In genomic region chr11:35437510-35437909, GRCm38 (mm10) we compare ENCODE assay signal across 24 mouse cellular contexts.
DNase-seq lines count a peak whose midpoint lies in the region; ATAC-seq and TF ChIP-seq lines count a peak whose summit lies in the region.
"Had no signal": no experiment of that assay in that cellular context is flagged by ENCODE, and none has a peak within 500 bp of the region (broad histone marks: within the 10 kb centered on the region; RNA-seq: fewer than 3 reads in every experiment).

No protein-coding gene starts in this region.

- H3K4me3 ChIP-seq in embryonic facial prominence, embryonic 10.5 days, result no peak overlapping the region
- no peak overlapping the region for H3K4me3 ChIP-seq in embryonic facial prominence, embryonic 11.5 days (ENCODE audit: low read depth, low read length)
- H3K4me3 ChIP-seq in limb, embryonic 11.5 days (ENCODE audit: low read depth, low read length), result no peak overlapping the region
- H3K4me3 ChIP-seq in limb, embryonic 13.5 days, result no peak overlapping the region
- H3K4me3 ChIP-seq in intestine, embryonic 16.5 days (ENCODE audit: low read length), result no peak overlapping the region
- H3K4me3 ChIP-seq in lung, adult 2 months (replicated peaks; ENCODE audit: extremely low read depth, low read depth, low read length), result no peak overlapping the region
- H3K4me3 ChIP-seq in forebrain, embryonic 16.5 days (replicated peaks; ENCODE audit: low read length), result no peak overlapping the region
- no peak overlapping the region for H3K4me3 ChIP-seq in kidney, embryonic 16.5 days (ENCODE audit: low read length)
- H3K4me3 ChIP-seq: embryonic facial prominence, embryonic 12.5 days; forebrain, embryonic 13.5 days; forebrain, embryonic 15.5 days had no signal

- ATAC-seq in embryonic facial prominence, embryonic 11.5 days (replicated peaks; ENCODE audit: insufficient number of reproducible peaks, low FRiP score, low TSS enrichment, low read depth), result no peak
- ATAC-seq in limb, embryonic 11.5 days (ENCODE audit: insufficient number of reproducible peaks, low FRiP score, low TSS enrichment, low read depth), result no peak
- peak; percentile 42; the same call in 1 of the 2 replicates for ATAC-seq in limb, embryonic 13.5 days (ENCODE audit: low FRiP score, low read depth)
- ATAC-seq in intestine, embryonic 16.5 days, result no peak
- ATAC-seq in forebrain, embryonic 16.5 days, result no peak
- ATAC-seq in kidney, embryonic 16.5 days (ENCODE audit: low FRiP score, low TSS enrichment), result no peak
- ATAC-seq: activated CD4-positive, CD25-positive, alpha-beta regulatory T cell, adult 4 months; CD4-positive, CD25-positive, alpha-beta regulatory T cell, adult 4 months; forebrain, embryonic 13.5 days; forebrain, embryonic 15.5 days; Patski had no signal

- peaks cover 14% of the 10 kb centered on the region for H3K4me1 ChIP-seq in embryonic facial prominence, embryonic 10.5 days
- no peaks in the 10 kb centered on the region for H3K4me1 ChIP-seq in embryonic facial prominence, embryonic 11.5 days (ENCODE audit: control insufficient read depth, insufficient read depth, low read length)
- peaks cover 9% of the 10 kb centered on the region for H3K4me1 ChIP-seq in limb, embryonic 11.5 days (ENCODE audit: control insufficient read depth, insufficient read depth, low read length)
- H3K4me1 ChIP-seq in limb, embryonic 13.5 days, result peaks cover 41% of the 10 kb centered on the region
- no peaks in the 10 kb centered on the region for H3K4me1 ChIP-seq in intestine, embryonic 16.5 days (ENCODE audit: control insufficient read depth, insufficient read depth, low read length)
- H3K4me1 ChIP-seq in lung, adult 2 months (ENCODE audit: control insufficient read depth, insufficient read depth, low read length), result no peaks in the 10 kb centered on the region
- peaks cover 13% of the 10 kb centered on the region for H3K4me1 ChIP-seq in forebrain, embryonic 16.5 days (replicated peaks; ENCODE audit: control insufficient read depth, insufficient read depth, low read length)
- H3K4me1 ChIP-seq in kidney, embryonic 16.5 days (ENCODE audit: insufficient read depth, low read length), result no peaks in the 10 kb centered on the region

- H3K4me2 ChIP-seq in embryonic facial prominence, embryonic 11.5 days (ENCODE audit: low read depth, low read length), result no peak overlapping the region
- no peak overlapping the region for H3K4me2 ChIP-seq in limb, embryonic 11.5 days (ENCODE audit: low read depth, severe bottlenecking)
- no peak overlapping the region for H3K4me2 ChIP-seq in limb, embryonic 13.5 days (replicated peaks)
- H3K4me2 ChIP-seq in intestine, embryonic 16.5 days (ENCODE audit: low read depth, low read length), result no peak overlapping the region
- no peak overlapping the region for H3K4me2 ChIP-seq in forebrain, embryonic 16.5 days (ENCODE audit: low read length)
- no peak overlapping the region for H3K4me2 ChIP-seq in kidney, embryonic 16.5 days (replicated peaks; ENCODE audit: low read depth, low read length)
- H3K4me2 ChIP-seq: embryonic facial prominence, embryonic 12.5 days; forebrain, embryonic 13.5 days; forebrain, embryonic 15.5 days had no signal

- no peak for TF ChIP-seq POLR2A in lung, adult 2 months (IDR thresholded peaks at IDR 0.05; ENCODE audit: borderline replicate concordance, extremely low read depth, low read depth, low read length)

- no peak overlapping the region for H3K9ac ChIP-seq in embryonic facial prominence, embryonic 11.5 days (replicated peaks; ENCODE audit: low read length)
- no peak overlapping the region for H3K9ac ChIP-seq in limb, embryonic 11.5 days (ENCODE audit: low read length)
- no peak overlapping the region for H3K9ac ChIP-seq in limb, embryonic 13.5 days
- no peak overlapping the region for H3K9ac ChIP-seq in intestine, embryonic 16.5 days (ENCODE audit: low read depth, low read length)
- no peak overlapping the region for H3K9ac ChIP-seq in forebrain, embryonic 16.5 days (replicated peaks; ENCODE audit: low read depth, low read length)
- H3K9ac ChIP-seq in kidney, embryonic 16.5 days (replicated peaks; ENCODE audit: low read length), result no peak overlapping the region
- H3K9ac ChIP-seq: embryonic facial prominence, embryonic 12.5 days; forebrain, embryonic 13.5 days; forebrain, embryonic 15.5 days had no signal

- H3K27ac ChIP-seq in embryonic facial prominence, embryonic 10.5 days (replicated peaks), result 0 out of 2 replicates have a peak overlapping the region, but pooled peaks have one; percentile 24
- no peak overlapping the region for H3K27ac ChIP-seq in embryonic facial prominence, embryonic 11.5 days (replicated peaks; ENCODE audit: low read depth, low read length)
- H3K27ac ChIP-seq in limb, embryonic 11.5 days (replicated peaks; ENCODE audit: low read depth, low read length), result peak overlapping the region; percentile 32; the same call in 1 of the 2 replicates
- H3K27ac ChIP-seq in limb, embryonic 13.5 days, result peak overlapping the region; percentile 64
- H3K27ac ChIP-seq in intestine, embryonic 16.5 days (ENCODE audit: low read length), result no peak overlapping the region
- H3K27ac ChIP-seq in forebrain, embryonic 16.5 days (ENCODE audit: low read length), result no peak overlapping the region
- no peak overlapping the region for H3K27ac ChIP-seq in kidney, embryonic 16.5 days (ENCODE audit: low read length)
- H3K27ac ChIP-seq: embryonic facial prominence, embryonic 12.5 days; forebrain, embryonic 13.5 days; forebrain, embryonic 15.5 days had no signal

- no peak for DNase-seq in embryonic facial prominence, embryonic 10.5 days (ENCODE audit: low spot score)
- peak; percentile 56 for DNase-seq in embryonic facial prominence, embryonic 11.5 days (ENCODE audit: low spot score)
- DNase-seq in limb, embryonic 11.5 days (ENCODE audit: low spot score), result peak; percentile 51
- DNase-seq in lung, adult 2 months, result no peak
- DNase-seq: adrenal gland, adult 8-10 months; adrenal gland, postnatal 14 days; adrenal gland, postnatal 36 days; cerebellum, adult 11-12 months; cerebellum, adult 2 months; cerebellum, adult 9-10 months; cerebellum, postnatal 10 days; cerebellum, postnatal 25 days had no signal

- 0 out of 2 replicates have a peak, but pooled peaks cover 7% of the 10 kb centered on the region for H3K27me3 ChIP-seq in embryonic facial prominence, embryonic 10.5 days (replicated peaks; ENCODE audit: low read depth, poor library complexity, severe bottlenecking)
- no peaks in the 10 kb centered on the region for H3K27me3 ChIP-seq in embryonic facial prominence, embryonic 11.5 days (ENCODE audit: control insufficient read depth, insufficient read depth, low read length)
- no peaks in the 10 kb centered on the region for H3K27me3 ChIP-seq in limb, embryonic 11.5 days (ENCODE audit: control insufficient read depth, insufficient read depth, low read length)
- H3K27me3 ChIP-seq in limb, embryonic 13.5 days, result no peaks in the 10 kb centered on the region
- no peaks in the 10 kb centered on the region for H3K27me3 ChIP-seq in intestine, embryonic 16.5 days (replicated peaks; ENCODE audit: control insufficient read depth, insufficient read depth, low read length)
- H3K27me3 ChIP-seq in forebrain, embryonic 16.5 days (replicated peaks; ENCODE audit: control insufficient read depth, insufficient read depth, low read length), result no peaks in the 10 kb centered on the region; the same call in none of the 2 replicates
- H3K27me3 ChIP-seq in kidney, embryonic 16.5 days (ENCODE audit: insufficient read depth, low read length), result no peaks in the 10 kb centered on the region
- H3K27me3 ChIP-seq: CH12.LX; embryonic facial prominence, embryonic 12.5 days; forebrain, embryonic 15.5 days had no signal

- no peaks in the 10 kb centered on the region for H3K9me3 ChIP-seq in embryonic facial prominence, embryonic 10.5 days
- no peaks in the 10 kb centered on the region for H3K9me3 ChIP-seq in embryonic facial prominence, embryonic 11.5 days (replicated peaks; ENCODE audit: control insufficient read depth, low read length)
- H3K9me3 ChIP-seq in limb, embryonic 11.5 days (ENCODE audit: control insufficient read depth, low read length), result no peaks in the 10 kb centered on the region
- peaks cover 4% of the 10 kb centered on the region; the same call in 1 of the 2 replicates for H3K9me3 ChIP-seq in limb, embryonic 13.5 days
- H3K9me3 ChIP-seq in intestine, embryonic 16.5 days (ENCODE audit: control insufficient read depth, low read length), result no peaks in the 10 kb centered on the region
- no peaks in the 10 kb centered on the region for H3K9me3 ChIP-seq in forebrain, embryonic 16.5 days (ENCODE audit: control insufficient read depth, low read length)
- no peaks in the 10 kb centered on the region for H3K9me3 ChIP-seq in kidney, embryonic 16.5 days (ENCODE audit: low read length)
- H3K9me3 ChIP-seq: embryonic facial prominence, embryonic 12.5 days; forebrain, embryonic 15.5 days had no signal

- no peaks in the 10 kb centered on the region for H3K36me3 ChIP-seq in embryonic facial prominence, embryonic 10.5 days (replicated peaks)
- no peaks in the 10 kb centered on the region for H3K36me3 ChIP-seq in embryonic facial prominence, embryonic 11.5 days (replicated peaks; ENCODE audit: control insufficient read depth, insufficient read depth, low read depth, low read length)
- H3K36me3 ChIP-seq in limb, embryonic 11.5 days (ENCODE audit: control insufficient read depth, insufficient read depth, low read length), result no peaks in the 10 kb centered on the region
- H3K36me3 ChIP-seq in limb, embryonic 13.5 days, result no peaks in the 10 kb centered on the region; the same call in 1 of the 2 replicates
- H3K36me3 ChIP-seq in intestine, embryonic 16.5 days (ENCODE audit: control insufficient read depth, insufficient read depth, low read length), result no peaks in the 10 kb centered on the region
- no peaks in the 10 kb centered on the region for H3K36me3 ChIP-seq in forebrain, embryonic 16.5 days (ENCODE audit: control insufficient read depth, insufficient read depth)
- no peaks in the 10 kb centered on the region for H3K36me3 ChIP-seq in kidney, embryonic 16.5 days (ENCODE audit: insufficient read depth, low read length)
- H3K36me3 ChIP-seq: embryonic facial prominence, embryonic 12.5 days; forebrain, embryonic 15.5 days; G1E had no signal

- 62% methylated on average over 6 of the region's 6 CpGs for WGBS in embryonic facial prominence, embryonic 10.5 days
- whole genome bisulfite sequencing in embryonic facial prominence, embryonic 11.5 days, result 42% methylated on average over 6 of the region's 6 CpGs
- 28% methylated on average over 6 of the region's 6 CpGs for WGBS in limb, embryonic 11.5 days
- WGBS in limb, embryonic 13.5 days, result 19% methylated on average over 6 of the region's 6 CpGs
- 83% methylated on average over 6 of the region's 6 CpGs for WGBS in intestine, embryonic 16.5 days
- 85% methylated on average over 6 of the region's 6 CpGs for WGBS in lung, adult 2 months
- WGBS in forebrain, embryonic 16.5 days, result 84% methylated on average over 6 of the region's 6 CpGs
- WGBS in kidney, embryonic 16.5 days, result 87% methylated on average over 6 of the region's 6 CpGs

- no peak for TF ChIP-seq CTCF in lung, adult 2 months (IDR thresholded peaks at IDR 0.05; ENCODE audit: insufficient read depth, low read length)

Comparison
In these comparisons a context has a peak if more than half of its experiments do, and no peak if none do; other contexts are left out.
1. DNase-seq: peak in embryonic facial prominence, embryonic 11.5 days (single experiment) and limb, embryonic 11.5 days (single experiment); none in embryonic facial prominence, embryonic 10.5 days (single experiment) and lung, adult 2 months (single experiment).
2. H3K27ac ChIP-seq: peak in embryonic facial prominence, embryonic 10.5 days (single experiment), limb, embryonic 11.5 days (single experiment) and limb, embryonic 13.5 days (single experiment); none in embryonic facial prominence, embryonic 11.5 days (single experiment), intestine, embryonic 16.5 days (single experiment), forebrain, embryonic 16.5 days (single experiment) and kidney, embryonic 16.5 days (single experiment).